Mouse (Mus musculus) adrenal gland, postnatal 36 days (tissue): ENCODE measurements around the gene Il10. TPM values are rescaled to one million over a fixed set of nuclear protein-coding genes. Genes with fewer than 3 reads are reported as not detected.

ENCODE experiments used
- DNase-seq, 2 experiments: peaks; one replicate each; pipeline ENCODE4 v3.0.0; 2021; ENCODE audit warnings: mixed read lengths in 1 of 2
- total RNA-seq, 2 experiments: library from RNA; stranded (reverse); gene quantifications; 2 replicates each; pipeline ENCODE4 v1.2.3; 2021

Il10 gene
- total RNA-seq, 2 experiments from 2014 or later: not detected

GRCm38 (mm10) chr1:131049361-131049806 lies 29.7 kb downstream of the Il10 start:
- no peak for DNase-seq

GRCm38 (mm10) chr1:131050011-131050410 lies 30.4 kb downstream of the Il10 start:
- no peak for DNase-seq

- DNase-seq: no peak
These were observed 31.0 kb downstream of the Il10 start for GRCm38 (mm10) chr1:131050617-131051016.

DNA sequence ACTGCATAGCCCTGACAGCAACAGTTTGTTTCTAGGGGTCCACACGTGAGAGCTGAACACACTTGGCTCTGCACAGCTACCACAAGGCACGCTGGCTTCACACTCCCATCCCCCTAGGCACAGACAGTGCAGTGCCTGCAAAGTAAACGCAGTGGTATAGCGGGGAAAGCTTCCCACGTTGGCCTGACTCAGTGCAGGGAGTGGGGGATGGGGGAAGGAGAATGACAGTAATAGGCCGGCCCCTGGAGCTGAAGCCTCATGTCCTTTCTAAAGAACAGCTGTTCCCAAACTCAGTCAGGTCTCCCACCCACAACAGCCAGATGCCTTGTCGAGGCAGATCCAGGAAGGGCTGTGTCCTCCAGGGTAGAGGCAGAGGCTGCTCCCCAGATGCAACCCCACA lies 31.4 kb downstream of the Il10 start:
- no peak for DNase-seq

- DNase-seq: peak; percentile 52 to 56
These were observed 33.6 kb downstream of the Il10 start for GRCm38 (mm10) chr1:131053239-131053638.

- no peak for DNase-seq
These were observed 34.0 kb downstream of the Il10 start for GRCm38 (mm10) chr1:131053656-131054055.

DNA sequence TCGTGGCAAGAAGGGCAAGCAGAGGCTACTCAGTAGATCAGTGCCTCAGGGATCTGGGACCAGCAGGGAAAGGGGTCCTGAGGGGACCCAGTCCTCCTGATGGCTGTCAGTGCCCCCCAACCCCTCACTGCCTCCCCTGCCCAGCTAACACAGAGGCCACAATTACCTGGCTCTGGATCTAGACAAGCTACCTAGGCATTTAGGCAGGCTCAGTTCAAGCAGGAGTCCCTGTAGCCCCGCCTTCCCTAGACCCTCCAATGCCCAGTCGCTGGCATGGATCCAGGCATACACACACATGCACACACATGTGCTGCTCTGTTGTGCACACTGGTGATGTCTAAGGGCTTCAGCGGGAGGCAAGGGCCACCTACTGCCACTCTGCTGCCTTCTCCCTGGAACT lies 34.6 kb downstream of the Il10 start:
- DNase-seq: no peak

- no peak for DNase-seq
These were observed 38.8 kb downstream of the Il10 start for GRCm38 (mm10) chr1:131058431-131058830.

DNA sequence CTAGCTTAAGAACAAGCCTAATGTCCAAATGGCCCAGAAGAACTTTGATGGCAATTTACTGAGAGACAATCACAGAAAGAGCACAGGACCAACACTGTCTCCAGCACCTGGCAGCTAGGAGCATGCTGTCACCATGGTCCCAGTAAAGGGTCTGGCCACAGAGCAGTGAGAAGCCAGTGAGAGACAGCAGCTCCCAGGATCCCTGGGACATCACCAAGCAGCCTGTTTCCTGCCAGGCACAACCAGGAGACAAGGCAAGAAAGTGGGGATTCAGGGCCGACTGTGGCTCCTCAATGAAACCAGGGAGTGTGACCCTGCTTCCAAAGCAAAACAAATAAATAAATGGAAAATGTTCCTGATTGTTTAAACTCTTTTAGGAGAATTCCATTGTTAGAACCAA lies 39.8 kb downstream of the Il10 start:
- no peak for DNase-seq

DNA sequence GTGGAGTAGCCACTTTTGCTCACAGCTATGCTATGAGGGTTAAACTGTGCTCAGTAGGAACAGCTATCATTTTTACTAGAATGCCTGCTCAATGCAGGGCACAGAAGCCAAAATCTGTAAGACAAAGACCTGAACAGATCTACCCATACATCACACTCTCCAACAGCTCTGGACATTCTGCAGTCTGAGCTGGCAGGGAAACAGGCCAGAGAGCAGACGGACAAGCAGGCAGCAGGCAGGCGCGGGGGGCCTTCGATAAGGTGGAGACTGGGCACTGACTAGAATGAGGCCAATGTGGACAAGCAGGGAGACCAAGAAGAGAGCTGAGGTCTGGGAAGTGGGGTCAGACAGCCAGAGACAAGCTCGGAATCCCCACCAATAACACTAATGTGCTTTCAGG lies 40.2 kb downstream of the Il10 start:
- DNase-seq: no peak

- DNase-seq: no peak
These were observed 40.9 kb downstream of the Il10 start for GRCm38 (mm10) chr1:131060290-131061253.

DNA sequence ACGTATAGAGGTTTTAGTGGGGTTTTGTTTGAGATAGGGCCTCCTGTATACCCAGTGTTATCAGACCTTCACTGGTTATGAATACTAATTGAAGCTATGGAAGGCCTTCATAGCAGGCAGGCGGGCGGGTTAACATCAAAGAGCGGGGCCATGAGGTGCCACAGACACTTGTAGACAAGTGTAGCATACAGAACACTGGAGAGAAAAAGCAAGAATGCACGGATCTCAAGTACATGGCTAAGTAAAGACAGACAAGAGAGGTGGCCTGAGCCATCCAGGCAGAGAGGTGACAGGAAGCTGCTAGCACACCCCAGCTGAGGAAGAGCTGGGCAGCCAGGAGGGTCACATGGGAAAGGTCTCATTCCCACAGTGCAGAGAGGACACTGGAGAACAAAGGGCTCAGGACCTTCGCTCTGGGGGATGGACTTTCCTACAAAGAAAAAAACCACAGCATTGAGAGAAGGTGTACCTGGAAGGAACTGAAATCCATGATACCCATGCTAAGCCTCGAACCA lies 42.2 kb downstream of the Il10 start:
- DNase-seq: no peak

GRCm38 (mm10) chr1:131062821-131063220 lies 43.2 kb downstream of the Il10 start:
- no peak for DNase-seq

DNA sequence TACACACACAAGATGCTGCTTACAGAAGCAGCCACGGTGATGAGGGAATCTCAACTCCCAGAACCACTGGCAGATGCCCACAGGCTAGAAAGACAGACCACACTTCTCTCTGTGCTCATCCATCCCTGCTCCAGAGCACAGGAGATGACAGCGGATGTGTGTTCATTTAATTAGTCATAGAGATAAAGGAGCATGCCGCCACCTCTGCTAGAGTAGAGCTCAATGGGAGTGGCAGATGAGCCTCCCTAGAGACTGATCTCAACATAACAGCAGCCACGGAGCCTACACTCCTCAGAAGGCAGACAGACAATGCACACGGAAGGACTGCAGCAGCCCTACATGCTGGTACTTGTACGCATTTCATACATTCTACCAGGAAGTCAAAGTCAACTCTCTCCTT lies 44.6 kb downstream of the Il10 start:
- no peak for DNase-seq

DNA sequence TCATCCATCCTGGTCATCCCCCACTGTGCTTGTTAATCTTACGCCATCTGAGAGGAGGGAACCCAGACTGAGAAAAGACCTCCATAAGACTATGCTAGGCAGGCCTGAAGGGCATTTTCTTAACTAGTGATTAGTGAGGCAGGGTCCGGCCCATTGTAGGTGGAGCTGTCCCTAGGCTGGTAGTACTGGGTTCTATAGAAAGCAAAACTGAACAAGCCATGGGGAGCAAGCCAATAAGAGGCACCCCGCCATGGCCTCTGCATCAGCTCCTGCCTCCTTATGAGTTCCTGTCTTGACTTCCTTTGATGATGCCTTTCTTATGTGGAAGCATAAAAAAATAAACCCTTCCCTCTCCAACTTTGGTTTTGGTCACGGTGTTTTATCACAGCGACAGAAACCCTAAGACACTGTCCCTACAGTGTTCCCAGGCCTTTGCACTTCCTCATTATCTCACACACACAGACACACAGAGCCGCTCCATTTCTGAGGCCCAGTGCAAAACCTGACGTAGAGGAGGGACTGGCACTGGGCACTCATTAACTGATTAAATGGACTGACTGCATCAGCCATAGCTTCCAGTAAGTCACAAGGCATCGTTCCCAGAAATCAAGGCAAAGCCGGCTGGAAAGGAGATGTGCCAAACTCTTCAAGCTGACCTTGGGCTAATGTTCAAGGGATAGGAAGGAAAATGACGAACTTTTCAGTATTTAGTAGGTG lies 48.5 kb downstream of the Il10 start:
- DNase-seq: peak; percentile 56 to 60

GRCm38 (mm10) chr1:131069010-131069409 lies 49.4 kb downstream of the Il10 start:
- no peak for DNase-seq

GRCm38 (mm10) chr1:131072376-131072990 lies 52.8 kb downstream of the Il10 start:
- DNase-seq: no peak

- DNase-seq: peak in 1 of 2 experiments; percentile 64
These were observed 54.9 kb downstream of the Il10 start for GRCm38 (mm10) chr1:131074524-131074938.
